Mouse (Mus musculus) heart, embryonic 14.5 days (tissue): ENCODE data around the gene Epp13. TPM values are rescaled to one million over a fixed set of nuclear protein-coding genes. Genes with fewer than 3 reads are reported as not detected.
"Not testable (repeated sequence)": the region's sequence is repeated elsewhere in the genome, so short reads cannot be mapped to it uniquely, and the experiment has no call there.

ENCODE experiments used
- ATAC-seq: fragments of 200-750 bp; cut with Nextera tagmentation; 2 replicates; pipeline ENCODE4 v1.8.0; 2017; ENCODE audit warnings: low read depth, moderate TSS enrichment; ENCODE audit not compliant: insufficient number of reproducible peaks, insufficient read depth, low FRiP score
- H3K27ac ChIP-seq, 2 experiments: fragments of 200-500 bp in 1 of 2; fragments of 300-500 bp in 1 of 2; sonication (generic) in 1 of 2; replicated peaks in 1 of 2; 2 replicates each; pipeline ENCODE4 v1.5.1; 2012 to 2014; ENCODE audit warnings: low read depth in 2 of 2, low read length in 2 of 2, control low read depth in 1 of 2, mild to moderate bottlenecking in 1 of 2, mixed read lengths in 1 of 2; ENCODE audit not compliant: control insufficient read depth in 1 of 2, insufficient read depth in 1 of 2
- H3K27me3 ChIP-seq: fragments of 300-500 bp; sonication (generic); 2 replicates; pipeline ENCODE4 v1.6.1; 2014; ENCODE audit warnings: mild to moderate bottlenecking, low read length, control low read depth; ENCODE audit not compliant: control insufficient read depth, insufficient read depth
- H3K36me3 ChIP-seq: fragments of 300-500 bp; sonication (generic); 2 replicates; pipeline ENCODE4 v1.6.1; 2014; ENCODE audit warnings: mild to moderate bottlenecking, control low read depth, low read length, mixed read lengths; ENCODE audit not compliant: control insufficient read depth, insufficient read depth
- H3K4me1 ChIP-seq, 2 experiments: fragments of 200-500 bp in 1 of 2; fragments of 300-500 bp in 1 of 2; sonication (generic) in 1 of 2; 2 replicates each; pipeline ENCODE4 v1.6.1; 2012 to 2014; ENCODE audit warnings: low read length in 2 of 2, control low read depth in 1 of 2, mixed read lengths in 1 of 2; ENCODE audit not compliant: control insufficient read depth in 2 of 2, insufficient read depth in 2 of 2
- H3K4me2 ChIP-seq: fragments of 300-500 bp; sonication (generic); 2 replicates; pipeline ENCODE4 v1.6.1; 2014; ENCODE audit warnings: mild to moderate bottlenecking, low read length
- H3K4me3 ChIP-seq, 2 experiments: fragments of 200-500 bp in 1 of 2; fragments of 300-500 bp in 1 of 2; sonication (generic) in 1 of 2; 2 replicates each; pipeline ENCODE4 v1.5.1; 2012 to 2014; ENCODE audit warnings: low read length in 2 of 2, mild to moderate bottlenecking in 2 of 2, control low read depth in 1 of 2, low read depth in 1 of 2, moderate library complexity in 1 of 2; ENCODE audit not compliant: control insufficient read depth in 1 of 2, insufficient read depth in 1 of 2
- H3K9ac ChIP-seq: fragments of 300-500 bp; sonication (generic); 2 replicates; pipeline ENCODE4 v1.6.1; 2014; ENCODE audit warnings: mild to moderate bottlenecking, low read length
- H3K9me3 ChIP-seq: fragments of 300-500 bp; sonication (generic); 2 replicates; pipeline ENCODE4 v1.6.1; 2016; ENCODE audit warnings: low read length, control low read depth; ENCODE audit not compliant: control insufficient read depth
- WGBS: fragments of 180-500 bp; shearing (Covaris S2); extraction: QIAGEN DNeasy Blood & Tissue Kit; methylation state at CpG from one replicate; pipeline ENCODE4 v1.1.7; 2014; 5-methylcytosine and 5-hydroxymethylcytosine counted together
- polyA plus RNA-seq: library from polyadenylated mRNA; unstranded; fragments of >200 nt; fragmentation: Nextera tagmentation; extraction: Ambion mirVana; gene quantifications from 2 replicates; pipeline ENCODE4 v1.2.1, GENCODE M21; 2014

Epp13 gene
- polyA plus RNA-seq, result not detected in 2 replicates

- Histone ChIP-seq H3K4me3 (no peak within 1 kb of the TSS), H3K36me3 (no peaks in the 10 kb centered on the region), H3K9me3 (no peaks in the 10 kb centered on the region; the same call in 1 of the 2 replicates), H3K9ac (no peak within 1 kb of the TSS), H3K4me2 (no peak within 1 kb of the TSS), H3K27ac (no peak within 1 kb of the TSS), H3K27me3 (no peaks in the 10 kb centered on the region), H3K4me1 (no peaks in the 10 kb centered on the region)
- WGBS, result 65% methylated on average over 6 of the region's 6 CpGs
- ATAC-seq, result no peak
Observed at GRCm38 (mm10) chr7:6252410-6252809, at the start of gene Epp13. Gene Epp13, plus strand, starts transcription at chr7:6252710.

DNA sequence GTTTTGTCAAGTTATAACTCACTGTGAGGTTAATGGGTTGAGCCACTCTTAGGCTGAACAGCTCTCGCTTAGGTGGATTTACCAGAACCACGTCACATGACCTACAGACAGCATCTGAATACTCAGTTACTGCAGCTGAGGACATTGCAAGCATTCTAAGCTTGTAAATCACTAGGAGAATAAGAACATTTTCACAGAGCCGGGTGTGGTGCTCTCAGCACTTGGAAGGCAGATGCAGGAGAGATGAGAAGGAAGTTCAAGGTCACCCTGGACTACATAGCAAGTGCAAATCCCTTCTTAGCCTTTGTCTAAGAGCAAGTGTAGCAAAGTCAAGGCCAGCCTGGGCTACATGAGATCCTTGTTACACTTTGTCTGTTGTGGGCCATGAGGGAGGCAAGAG, 48.3 kb upstream of the Epp13 start:
- WGBS, result 57% methylated on average over 3 of the region's 3 CpGs
- no peaks in the 10 kb centered on the region for H3K27me3 ChIP-seq
- ATAC-seq, result no peak

DNA sequence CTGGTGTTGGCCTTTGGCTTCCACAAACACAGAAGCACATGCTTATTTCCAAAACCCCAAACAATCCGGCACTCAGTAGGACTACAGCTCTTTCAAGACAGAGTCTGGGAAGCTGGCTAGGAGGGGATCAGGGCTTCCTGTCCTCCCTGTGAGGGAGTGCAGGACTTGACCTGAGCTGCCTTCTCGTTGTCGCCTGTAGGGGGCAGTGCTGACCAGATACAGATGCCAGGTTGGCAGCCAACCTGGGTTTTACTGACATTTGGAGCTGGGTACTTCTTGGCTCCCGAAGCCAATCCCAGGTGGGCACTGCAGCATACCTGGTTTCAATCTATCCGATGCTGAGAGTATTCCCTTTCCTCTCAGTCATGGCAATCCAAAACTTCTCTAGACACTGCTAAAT, 39.4 kb upstream of the Epp13 start:
- H3K9ac ChIP-seq, result no peak overlapping the region
- H3K36me3 ChIP-seq, result no peaks in the 10 kb centered on the region
- 38% methylated on average over 5 of the region's 5 CpGs for WGBS
- H3K27me3 ChIP-seq, result no peaks in the 10 kb centered on the region
- H3K4me1 ChIP-seq, result no peaks in the 10 kb centered on the region
- H3K27ac ChIP-seq, result no peak overlapping the region
- no peak for ATAC-seq
- H3K4me2 ChIP-seq, result no peak overlapping the region
- H3K9me3 ChIP-seq, result no peaks in the 10 kb centered on the region
- no peak overlapping the region for H3K4me3 ChIP-seq

More for the DNA sequence above, 48.3 kb upstream of the Epp13 start:
- H3K9ac ChIP-seq, result no peak overlapping the region
- no peak overlapping the region for H3K27ac ChIP-seq
- H3K4me3 ChIP-seq, result no peak overlapping the region
- H3K4me2 ChIP-seq, result no peak overlapping the region
- H3K36me3 ChIP-seq, result no peaks in the 10 kb centered on the region
- H3K9me3 ChIP-seq, result peaks cover 3% of the 10 kb centered on the region; the same call in 1 of the 2 replicates
- no peaks in the 10 kb centered on the region for H3K4me1 ChIP-seq

GRCm38 (mm10) chr7:6214691-6215090, 37.8 kb upstream of the Epp13 start:
- whole genome bisulfite sequencing, result 73% methylated on average over 3 of the region's 4 CpGs
- not testable (repeated sequence) for H3K36me3 ChIP-seq, H3K4me2 ChIP-seq, H3K4me3 ChIP-seq, H3K4me1 ChIP-seq, H3K27me3 ChIP-seq, ATAC-seq, H3K27ac ChIP-seq, H3K9me3 ChIP-seq, H3K9ac ChIP-seq

- no peak overlapping the region for H3K9ac ChIP-seq
- 43% methylated on average over 3 of the region's 3 CpGs for WGBS
- no peak overlapping the region for H3K27ac ChIP-seq
- no peaks in the 10 kb centered on the region for H3K36me3 ChIP-seq
- no peaks in the 10 kb centered on the region for H3K4me1 ChIP-seq
- no peak for ATAC-seq
- H3K4me3 ChIP-seq, result no peak overlapping the region
- no peaks in the 10 kb centered on the region for H3K27me3 ChIP-seq
- no peak overlapping the region for H3K4me2 ChIP-seq
- no peaks in the 10 kb centered on the region for H3K9me3 ChIP-seq
Observed at GRCm38 (mm10) chr7:6220147-6220546, 32.4 kb upstream of the Epp13 start.

DNA sequence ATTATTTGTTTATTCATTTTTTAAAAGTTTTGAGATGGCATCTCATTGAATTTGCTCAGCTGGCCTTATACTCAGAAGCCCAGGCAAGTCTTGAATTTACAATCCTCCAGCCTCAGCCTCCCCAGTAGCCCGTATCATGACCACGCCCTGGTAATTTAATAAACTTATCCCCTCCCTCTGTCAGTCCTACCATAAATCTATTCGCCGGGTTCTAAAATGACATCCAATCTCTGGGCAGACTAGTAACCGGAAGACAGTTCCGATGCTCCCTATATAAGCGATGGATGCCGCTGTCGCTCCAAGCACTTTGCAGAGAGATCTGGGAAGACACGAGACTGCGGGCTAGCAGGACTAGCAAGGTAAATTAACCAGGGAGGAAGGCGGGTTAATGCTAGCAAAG, 30.5 kb upstream of the Epp13 start, which contains the start of gene Zscan5b:
Gene Zscan5b (plus strand): TSS at position 301 of the 400 bp plus-strand sequence.
- ATAC-seq, result no peak

GRCm38 (mm10) chr7:6228491-6228890, 24.0 kb upstream of the Epp13 start:
- not testable (repeated sequence) for H3K9me3 ChIP-seq, H3K4me2 ChIP-seq, H3K4me1 ChIP-seq, H3K9ac ChIP-seq, H3K36me3 ChIP-seq, H3K27ac ChIP-seq, H3K27me3 ChIP-seq, H3K4me3 ChIP-seq, ATAC-seq
- 61% methylated on average over 8 of the region's 8 CpGs for WGBS

More for the DNA sequence above, 30.5 kb upstream of the Epp13 start, which contains the start of gene Zscan5b:
- Histone ChIP-seq H3K27ac (no peak within 1 kb of the TSS), H3K36me3 (no peaks in the 10 kb centered on the region), H3K4me3 (no peak within 1 kb of the TSS), H3K4me1 (no peaks in the 10 kb centered on the region), H3K27me3 (no peaks in the 10 kb centered on the region), H3K4me2 (no peak within 1 kb of the TSS), H3K9me3 (no peaks in the 10 kb centered on the region), H3K9ac (no peak within 1 kb of the TSS)
- 88% methylated on average over 12 of the region's 12 CpGs for WGBS

DNA sequence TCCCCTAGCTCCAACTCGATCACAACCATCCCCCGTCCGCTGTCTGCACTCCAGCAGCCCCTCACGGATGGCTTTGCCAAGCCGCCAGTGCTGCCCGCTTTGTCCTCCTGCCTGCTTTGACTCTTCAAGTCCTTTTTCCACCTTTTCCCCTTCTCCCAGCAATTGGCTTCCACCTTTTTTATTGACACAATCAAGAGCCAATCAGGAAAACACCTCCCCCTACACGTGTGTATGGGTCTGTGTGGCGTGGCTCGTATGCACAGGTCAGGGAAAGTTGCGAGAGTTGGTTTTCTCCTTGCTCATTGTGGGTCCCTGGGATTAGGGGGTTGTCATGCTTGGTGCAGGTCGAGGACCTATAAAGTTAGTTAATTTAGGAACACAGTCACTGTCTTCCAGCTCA, 12.7 kb upstream of the Epp13 start:
- Histone ChIP-seq H3K4me1 (no peaks in the 10 kb centered on the region), H3K27me3 (no peaks in the 10 kb centered on the region), H3K9ac (no peak overlapping the region), H3K36me3 (no peaks in the 10 kb centered on the region), H3K4me2 (no peak overlapping the region), H3K27ac (no peak overlapping the region), H3K9me3 (no peaks in the 10 kb centered on the region), H3K4me3 (no peak overlapping the region)
- ATAC-seq, result no peak
- WGBS, result 37% methylated on average over 11 of the region's 11 CpGs
